Mouse (Mus musculus) heart, postnatal 0 days (tissue): Measurements from ENCODE around the gene Ablim1.

Experiments
- CTCF ChIP-seq: IDR thresholded peaks from 2 replicates; pipeline ENCODE4 v1.5.1; 2016; ENCODE audit warnings: antibody characterized with exemption, control low read depth, low read depth
- EP300 ChIP-seq: IDR thresholded peaks from 2 replicates; pipeline ENCODE4 v1.6.1; 2016; ENCODE audit warnings: antibody characterized with exemption, low read depth

DNA sequence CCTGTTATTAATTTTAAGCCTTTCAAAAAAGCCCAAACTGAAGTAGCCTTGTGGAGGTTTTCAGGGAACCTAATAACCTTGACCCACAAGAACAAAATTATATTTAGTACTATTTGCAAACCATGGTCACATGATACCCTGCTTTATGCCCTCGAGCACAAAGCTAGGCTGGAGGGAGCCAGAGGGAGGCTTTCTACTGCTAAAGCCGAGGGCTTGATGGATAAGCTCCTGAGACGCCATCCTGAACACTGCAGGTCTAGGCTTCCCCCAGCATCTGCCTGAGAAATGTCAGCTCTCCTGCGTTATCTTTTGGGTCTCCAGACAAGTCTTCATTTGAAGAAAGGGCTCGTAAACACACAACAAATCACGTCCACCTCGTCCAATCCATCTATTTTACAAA lies 70.4 kb downstream of the Ablim1 start:
- TF ChIP-seq CTCF (no peak), EP300 (no peak)
